Mouse (Mus musculus): ENCODE results near the gene C77080.

- TF ChIP-seq EP300 (IDR thresholded peaks at IDR 0.05; ENCODE audit: low read depth) (no peak), CTCF (IDR thresholded peaks at IDR 0.05; ENCODE audit: low read depth) (no peak)
Measured at GRCm38 (mm10) chr4:129236236-129236813, 24.9 kb downstream of the C77080 start.

Data from liver, embryonic 14.5 days (tissue).